Mouse (Mus musculus): ENCODE measurements around the gene Ikbip. TPM values are rescaled to one million over a fixed set of nuclear protein-coding genes. Genes with fewer than 3 reads are reported as not detected.

Gene Ikbip
- 10 to 100 TPM; 30.9 to 31.5 TPM for total RNA-seq (2021)
- long read RNA-seq, experiment 1, transcript Ikbip-202 (3 exons, 1,328 nt): major isoform, 7 of 11 reads
- long read RNA-seq, experiment 1, partial matches to known transcripts: 0 of 11 reads
- long read RNA-seq, experiment 1, other reads (novel, unspliced or antisense): 2 of 11 reads
- long read RNA-seq, experiment 2, transcript Ikbip-201 (3 exons, 3,232 nt): minor isoform, 16 of 41 reads
- long read RNA-seq, experiment 2, transcript Ikbip-202 (3 exons, 1,328 nt): major isoform, 20 of 41 reads
- long read RNA-seq, experiment 2, partial matches to known transcripts: 0 of 41 reads
- long read RNA-seq, experiment 2, other reads (novel, unspliced or antisense): 5 of 41 reads

- DNase-seq (ENCODE audit: low spot score in 2 of 2): peak; percentile 100
Measured at GRCm38 (mm10) chr10:91082550-91083392, at the start of gene Ikbip, which contains the start of gene Apaf1. Ikbip (plus strand) TSS chr10:91082940. Apaf1 (minus strand) TSS chr10:91082770.

- peak; percentile 47 to 57 for DNase-seq (ENCODE audit: low spot score in 2 of 2)
Measured at GRCm38 (mm10) chr10:91033942-91034341, 48.8 kb upstream of the Ikbip start.

GRCm38 (mm10) chr10:91049696-91050095, 33.0 kb upstream of the Ikbip start:
- no peak for DNase-seq (ENCODE audit: low spot score in 2 of 2)

- no peak for DNase-seq (ENCODE audit: low spot score in 2 of 2)
Measured at GRCm38 (mm10) chr10:91051156-91051555, 31.6 kb upstream of the Ikbip start.

- no peak for DNase-seq (ENCODE audit: low spot score in 2 of 2)
Measured at GRCm38 (mm10) chr10:91052734-91053133, 30.0 kb upstream of the Ikbip start.

- DNase-seq (ENCODE audit: low spot score in 2 of 2): peak in 1 of 2 experiments; percentile 7
Measured at GRCm38 (mm10) chr10:91060742-91061141, 22.0 kb upstream of the Ikbip start.

GRCm38 (mm10) chr10:91062355-91062754, 20.4 kb upstream of the Ikbip start:
- no peak for DNase-seq (ENCODE audit: low spot score in 2 of 2)

GRCm38 (mm10) chr10:91071768-91072167, 11.0 kb upstream of the Ikbip start:
- no peak for DNase-seq (ENCODE audit: low spot score in 2 of 2)

GRCm38 (mm10) chr10:91073345-91073744, 9.4 kb upstream of the Ikbip start:
- no peak for DNase-seq (ENCODE audit: low spot score in 2 of 2)

GRCm38 (mm10) chr10:91076667-91077066, 6.1 kb upstream of the Ikbip start:
- DNase-seq (ENCODE audit: low spot score in 2 of 2): no peak

GRCm38 (mm10) chr10:91080540-91080939, 2.2 kb upstream of the Ikbip start:
- DNase-seq (ENCODE audit: low spot score in 2 of 2): no peak

- DNase-seq (ENCODE audit: low spot score in 2 of 2): no peak
Measured at GRCm38 (mm10) chr10:91081959-91082507, 707 bp upstream of the Ikbip start.

GRCm38 (mm10) chr10:91083393-91083927, 720 bp downstream of the Ikbip start:
- no peak for DNase-seq (ENCODE audit: low spot score in 2 of 2)

GRCm38 (mm10) chr10:91092812-91093211, 10.1 kb downstream of the Ikbip start:
- DNase-seq (ENCODE audit: low spot score in 2 of 2): no peak

- no peak for DNase-seq (ENCODE audit: low spot score in 2 of 2)
Measured at GRCm38 (mm10) chr10:91094251-91095104, 11.7 kb downstream of the Ikbip start.

- DNase-seq (ENCODE audit: low spot score in 2 of 2): no peak
Measured at GRCm38 (mm10) chr10:91098056-91098455, 15.3 kb downstream of the Ikbip start.

GRCm38 (mm10) chr10:91100101-91100500, 17.4 kb downstream of the Ikbip start:
- DNase-seq (ENCODE audit: low spot score in 2 of 2): no peak

GRCm38 (mm10) chr10:91101936-91102335, 19.2 kb downstream of the Ikbip start:
- no peak for DNase-seq (ENCODE audit: low spot score in 2 of 2)

GRCm38 (mm10) chr10:91102799-91103590, 20.3 kb downstream of the Ikbip start:
- DNase-seq (ENCODE audit: low spot score in 2 of 2): no peak

- no peak for DNase-seq (ENCODE audit: low spot score in 2 of 2)
Measured at GRCm38 (mm10) chr10:91105981-91106380, 23.2 kb downstream of the Ikbip start.

Data from adrenal gland, adult 18-20 months (tissue).